Mouse (Mus musculus): ENCODE measurements around the gene Abca4.

- no peak for TF ChIP-seq CTCF (IDR thresholded peaks at IDR 0.05)
- no peak for TF ChIP-seq EP300 (IDR thresholded peaks at IDR 0.05)
Observed at GRCm38 (mm10) chr3:122133255-122133654, 89.0 kb downstream of the Abca4 start.
